Mouse (Mus musculus) 3T3-L1 (cell line): ENCODE data around the gene Vgll1.
A peak's percentile ranks its signal among the peaks of the same experiment; 100 is the strongest.

Experiments
- DNase-seq: peaks from one replicate; pipeline ENCODE4 v3.0.0-alpha.2; 2015; ENCODE audit warnings: low read depth, low spot score

Vgll1 gene

DNA sequence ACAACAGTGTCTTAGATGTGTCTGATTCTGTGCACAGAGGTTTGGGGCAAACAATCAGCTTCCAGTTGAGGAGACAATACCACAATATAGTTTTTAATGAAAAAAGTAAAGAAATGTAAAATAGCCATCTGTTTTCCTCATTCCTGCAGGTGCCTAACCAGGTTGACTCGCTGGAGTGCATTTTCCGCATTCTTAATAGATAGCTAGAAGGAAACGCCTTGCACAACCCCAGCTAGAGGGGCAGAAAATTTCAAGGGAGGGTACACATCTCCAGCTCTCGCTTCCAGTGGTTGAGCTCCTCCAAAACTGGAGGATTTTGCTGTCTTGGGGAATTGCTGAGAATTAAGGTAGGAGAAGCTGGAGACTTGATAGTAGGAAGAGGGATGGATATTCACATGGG, at the start of gene Vgll1:
TSS of gene Vgll1 (plus strand) at position 301 of the 400 bp plus-strand sequence.
- no peak for DNase-seq

DNA sequence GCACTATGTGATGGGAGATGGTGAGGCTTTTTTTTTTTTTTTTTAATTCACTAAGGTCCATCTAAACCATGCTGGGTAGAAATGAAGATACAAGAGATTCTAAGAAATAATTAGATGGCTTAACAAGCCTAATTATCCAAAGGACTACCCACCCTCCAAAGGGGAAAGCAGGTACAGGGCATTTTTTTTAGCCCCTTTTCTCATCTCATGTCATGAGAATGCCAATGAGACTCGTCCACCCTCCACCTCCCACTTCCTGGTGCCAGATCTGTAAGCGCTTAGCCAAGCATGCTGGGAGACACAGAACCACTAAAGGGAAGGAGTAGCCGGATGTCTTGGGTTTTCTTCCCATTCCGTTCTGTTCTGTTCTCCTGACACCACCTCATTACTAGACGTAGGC, 45.1 kb upstream of the Vgll1 start, which contains the start of gene Brs3:
TSS of gene Brs3 (plus strand) at position 301 of the 400 bp plus-strand sequence.
- DNase-seq, result no peak

DNA sequence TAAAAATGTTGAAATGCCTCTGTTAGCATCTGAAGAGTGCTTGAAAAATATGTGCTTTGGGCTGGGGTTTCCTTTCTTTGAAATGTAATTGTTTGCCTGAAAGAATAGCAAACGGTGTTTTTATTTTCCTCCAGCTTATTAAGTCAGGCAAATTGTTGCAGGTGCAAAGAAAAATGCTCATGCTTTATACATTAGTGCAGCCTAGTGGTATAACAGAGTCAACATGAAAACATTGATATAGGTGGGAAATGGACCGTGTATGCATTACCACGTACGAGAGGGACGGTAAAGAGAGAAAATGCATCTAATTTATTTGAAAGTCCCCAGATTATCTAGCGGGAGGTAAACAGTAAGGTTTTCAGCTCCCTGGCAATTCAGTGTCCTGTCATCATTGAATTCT, 44.0 kb upstream of the Vgll1 start:
- DNase-seq, result no peak

DNA sequence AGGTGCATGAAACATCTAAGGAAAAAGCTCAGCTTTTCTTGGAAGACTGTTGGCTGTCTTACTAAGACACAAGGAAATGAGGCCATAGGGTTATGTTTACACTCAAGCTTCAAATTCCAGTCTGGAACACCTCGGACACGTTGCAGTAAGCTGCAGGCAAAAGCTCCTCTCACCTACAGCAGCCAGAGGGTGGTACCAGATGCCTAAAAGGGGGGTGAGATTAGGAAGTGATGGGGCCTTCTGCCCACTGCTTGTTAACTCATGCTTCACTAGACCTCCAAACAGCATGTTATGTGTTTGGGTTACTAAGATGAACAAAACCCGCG, 35.1 kb upstream of the Vgll1 start:
- no peak for DNase-seq

DNA sequence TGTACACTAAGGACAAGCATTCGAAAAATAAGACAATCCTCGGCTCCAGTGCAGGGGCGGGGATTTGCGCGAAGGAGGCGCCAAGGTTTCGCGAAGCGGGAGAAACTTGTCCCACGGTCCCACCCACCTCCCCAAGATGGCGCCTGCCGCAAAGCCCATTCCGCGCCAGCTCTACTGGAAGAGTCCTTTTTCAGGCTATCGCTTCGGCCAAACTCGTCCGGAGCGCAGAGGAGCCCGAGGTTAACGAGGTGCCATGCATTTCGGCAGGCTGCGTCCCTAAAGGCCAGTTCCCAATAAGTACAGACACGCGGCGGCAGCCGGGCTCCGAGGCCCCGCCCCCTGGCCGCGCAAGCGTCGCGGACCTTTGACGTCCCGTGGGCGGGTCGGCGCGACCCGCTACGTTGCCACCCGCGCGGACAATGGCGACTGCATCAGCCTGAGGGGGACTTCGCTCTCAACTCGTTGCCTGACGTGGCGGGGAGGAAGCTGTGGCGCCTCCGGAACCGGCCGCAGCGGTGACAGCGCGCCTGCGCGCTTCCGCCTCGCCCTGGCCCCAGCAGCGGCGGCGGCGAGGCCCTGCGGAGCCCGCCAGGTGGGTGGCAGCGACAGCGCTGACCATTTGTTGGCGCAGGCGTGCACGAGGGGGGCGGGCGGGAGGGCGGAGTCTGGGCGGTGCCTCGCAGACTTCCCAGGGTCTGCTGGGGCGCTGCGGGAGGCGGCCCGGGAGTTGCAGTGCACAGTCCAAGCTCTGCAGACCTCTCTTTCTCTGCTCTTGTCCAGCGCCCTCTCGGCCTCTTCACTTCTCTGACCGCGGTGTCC, 34.5 kb upstream of the Vgll1 start, which contains the start of gene Htatsf1:
TSS of gene Htatsf1 (plus strand) at position 410 of the 819 bp plus-strand sequence.
- DNase-seq, result peak; percentile 75

DNA sequence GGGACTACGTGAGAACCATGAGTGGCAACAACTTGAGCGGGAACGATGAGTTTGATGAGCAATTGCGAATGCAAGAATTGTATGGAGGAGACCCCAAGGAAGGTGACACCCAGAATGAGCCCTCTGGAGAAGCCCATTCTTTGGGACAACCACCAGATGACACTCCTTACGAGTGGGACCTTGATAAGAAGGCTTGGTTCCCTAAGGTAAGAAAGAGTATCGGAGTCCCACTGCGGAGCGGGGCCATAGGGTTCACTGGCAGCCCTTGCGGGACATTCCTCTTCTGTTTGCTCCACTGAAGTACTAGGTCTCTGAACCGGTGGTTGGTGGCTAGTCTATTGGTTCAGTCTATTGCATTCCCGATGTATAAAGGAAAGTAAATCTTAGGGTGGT, 33.9 kb upstream of the Vgll1 start:
- no peak for DNase-seq

DNA sequence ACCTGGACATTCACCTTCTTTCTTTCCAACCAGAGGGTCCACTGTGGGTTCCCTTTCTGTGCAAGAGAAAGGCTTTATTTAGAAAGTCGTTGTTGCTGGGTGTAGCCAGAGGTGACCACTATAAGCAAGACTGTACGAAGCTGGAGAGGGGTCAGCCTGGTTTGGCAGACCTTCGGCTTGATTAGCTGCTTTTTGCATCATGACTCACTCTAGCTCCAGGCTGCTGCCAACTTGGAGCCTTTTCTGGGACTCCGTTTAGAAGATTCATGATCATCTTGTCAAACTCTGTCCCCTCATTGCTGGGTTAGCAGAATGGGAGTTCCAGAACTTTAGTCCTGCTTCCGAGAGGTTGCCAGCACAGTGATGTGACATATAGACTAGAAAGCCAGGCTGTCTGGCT, 6.4 kb upstream of the Vgll1 start:
- DNase-seq, result peak; percentile 19

DNA sequence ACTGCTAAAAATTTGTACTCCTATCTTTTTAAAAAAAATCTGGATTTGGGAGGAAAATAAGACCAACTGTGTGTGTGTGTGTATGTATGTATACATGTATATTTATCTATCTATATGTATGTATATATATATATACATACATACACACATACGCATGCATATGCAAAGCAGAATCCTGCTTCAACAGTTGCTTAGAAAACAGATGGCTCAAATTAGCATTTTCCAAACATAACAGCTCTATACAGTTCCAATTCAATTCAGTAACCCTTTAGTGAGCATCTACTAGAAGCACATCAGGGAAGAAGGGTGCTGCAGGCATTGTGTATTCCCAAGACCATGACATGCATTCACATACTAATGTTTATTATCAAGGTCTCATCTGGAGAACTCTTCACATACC, 15.5 kb downstream of the Vgll1 start:
- DNase-seq, result no peak

DNA sequence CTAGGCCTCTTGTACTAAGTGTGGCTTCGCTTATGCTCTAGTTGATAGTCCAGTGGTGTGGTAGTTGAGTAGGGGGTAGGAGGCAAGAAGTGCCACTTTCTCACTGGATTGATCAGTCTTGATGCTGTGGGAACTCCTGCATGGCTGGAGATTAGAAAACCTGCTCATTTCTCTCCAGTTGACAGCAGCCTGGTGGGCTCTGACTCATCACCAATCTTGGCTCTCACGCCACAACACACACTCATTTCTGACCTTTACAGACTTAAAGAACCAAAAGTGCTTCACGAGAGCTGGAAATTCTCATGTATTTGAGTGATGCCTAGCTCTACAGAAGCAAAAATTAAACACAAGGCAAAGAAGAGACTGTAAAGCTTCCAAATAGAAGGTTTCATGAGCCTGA, 19.1 kb downstream of the Vgll1 start:
- peak; percentile 4 for DNase-seq

DNA sequence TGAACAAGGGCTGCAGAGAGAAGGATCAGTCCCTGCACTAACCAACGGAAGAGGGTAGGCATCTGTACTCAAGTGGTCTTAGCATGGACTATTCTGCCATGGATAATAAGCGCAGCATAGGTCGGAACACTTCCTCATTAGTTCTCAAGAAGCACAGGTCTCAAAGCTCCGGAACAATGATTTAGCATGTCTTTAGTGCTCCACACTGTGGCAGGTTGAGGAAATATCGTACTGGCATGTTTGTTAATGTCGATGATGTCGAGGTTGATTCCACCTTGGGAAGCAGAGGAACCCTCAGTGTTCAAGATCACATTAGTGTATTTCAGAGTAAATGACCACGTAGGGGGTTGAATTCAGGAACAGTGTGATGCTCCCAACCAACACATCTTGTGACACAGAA, 30.2 kb downstream of the Vgll1 start:
- DNase-seq, result no peak

DNA sequence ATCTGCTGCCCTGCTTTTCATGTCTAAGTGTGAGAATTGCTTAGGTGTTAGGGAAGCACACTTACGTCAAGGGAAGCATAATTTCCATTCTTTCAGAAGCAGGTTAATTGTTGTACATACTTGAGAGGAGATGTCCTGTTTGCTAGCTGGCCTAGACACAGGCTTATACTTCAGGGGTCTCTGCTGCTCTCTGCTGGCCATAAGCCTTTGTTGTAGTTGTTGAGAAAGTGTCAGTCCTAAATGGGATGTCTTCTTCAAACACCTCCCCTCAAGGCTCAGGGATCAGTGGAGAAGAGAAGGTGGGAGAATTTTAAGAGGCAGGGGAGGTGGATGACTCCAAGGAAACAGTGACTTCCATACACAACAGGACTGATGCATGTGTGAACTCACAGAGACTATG, 32.9 kb downstream of the Vgll1 start:
- peak; percentile 1 for DNase-seq

DNA sequence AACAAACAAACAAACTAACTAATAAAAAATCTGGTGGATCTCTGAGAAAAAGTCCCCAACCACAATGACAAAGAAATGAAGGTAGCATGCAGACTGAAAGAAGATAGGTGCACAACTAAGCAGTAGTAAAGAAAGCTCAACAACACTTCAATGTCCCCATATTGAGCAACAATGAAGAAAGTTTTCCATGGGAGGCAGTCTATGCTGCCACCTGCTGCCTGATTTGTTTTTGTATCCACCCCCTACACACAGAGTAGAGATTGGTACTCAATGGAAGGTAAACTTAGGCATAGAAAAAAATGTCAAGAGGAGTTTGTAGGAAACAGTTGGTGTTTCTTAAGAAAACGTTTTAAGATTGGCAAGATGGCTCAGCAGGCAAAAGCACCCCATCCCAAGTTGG, 42.7 kb downstream of the Vgll1 start:
- peak; percentile 4 for DNase-seq

DNA sequence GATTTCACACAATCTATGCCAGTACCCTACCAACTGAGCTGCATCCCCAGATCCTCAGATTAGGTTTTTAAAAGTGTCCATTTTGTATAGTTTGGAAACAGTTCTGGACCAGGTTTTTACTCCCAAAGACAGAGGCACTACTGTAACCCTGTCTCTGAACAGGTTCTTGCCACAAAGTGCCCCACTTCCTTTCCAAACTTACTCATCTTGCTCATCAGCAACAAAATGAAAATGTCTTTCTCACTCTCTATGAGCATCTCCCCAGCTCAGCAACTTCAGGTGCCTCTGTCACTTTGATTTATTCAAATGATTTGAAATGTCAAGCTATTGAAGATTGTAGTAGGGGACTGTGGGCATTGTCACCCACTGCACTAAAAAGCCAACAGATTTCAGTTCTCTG, 49.7 kb downstream of the Vgll1 start:
- no peak for DNase-seq

DNA sequence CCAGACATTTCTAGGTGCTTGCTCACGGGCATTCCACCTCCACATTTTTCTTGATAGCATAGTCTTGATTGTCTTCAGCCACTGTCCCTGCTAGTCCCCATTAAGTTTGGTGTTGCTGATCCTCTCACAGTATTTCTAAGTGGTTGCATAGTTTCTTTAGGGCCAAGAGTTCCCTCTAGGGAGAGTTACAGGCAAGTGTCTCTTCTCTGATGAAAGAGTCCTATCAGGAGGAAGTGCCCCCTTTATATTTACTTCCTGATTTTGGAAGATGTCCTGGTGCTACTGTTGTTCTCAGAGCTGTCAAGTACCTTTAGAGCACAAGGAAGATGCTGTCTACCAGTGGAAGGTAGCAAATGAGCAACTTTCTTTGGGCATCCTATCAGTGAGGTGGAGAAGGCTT, 65.6 kb downstream of the Vgll1 start:
- DNase-seq, result no peak
